Mouse (Mus musculus) heart, embryonic 16.5 days (tissue): ENCODE measurements around the gene Nubp2. TPM values are rescaled to one million over a fixed set of nuclear protein-coding genes. Genes with fewer than 3 reads are reported as not detected.

Experiments
- ATAC-seq: fragments of 200-750 bp; cut with Nextera tagmentation; replicated peaks from 2 replicates; pipeline ENCODE4 v1.8.0; 2017; ENCODE audit warnings: moderate number of reproducible peaks; ENCODE audit not compliant: insufficient read depth, low FRiP score; ENCODE audit errors: extremely low read depth
- H3K27ac ChIP-seq: fragments of 300-500 bp; sonication (generic); 2 replicates; pipeline ENCODE4 v1.5.1; 2014; ENCODE audit warnings: mild to moderate bottlenecking, low read length, control low read depth, moderate library complexity
- H3K27me3 ChIP-seq: fragments of 300-500 bp; sonication (generic); 2 replicates; pipeline ENCODE4 v1.6.1; 2014; ENCODE audit warnings: low read length, mixed read lengths; ENCODE audit not compliant: control insufficient read depth, insufficient read depth
- H3K36me3 ChIP-seq: fragments of 300-500 bp; sonication (generic); 2 replicates; pipeline ENCODE4 v1.6.1; 2014; ENCODE audit not compliant: control insufficient read depth, insufficient read depth
- H3K4me1 ChIP-seq: fragments of 300-500 bp; sonication (generic); 2 replicates; pipeline ENCODE4 v1.6.1; 2014; ENCODE audit warnings: low read length, mixed read lengths; ENCODE audit not compliant: control insufficient read depth, insufficient read depth
- H3K4me2 ChIP-seq: fragments of 300-500 bp; sonication (generic); 2 replicates; pipeline ENCODE4 v1.6.1; 2014; ENCODE audit warnings: low read depth, mild to moderate bottlenecking, control low read depth, low read length
- H3K4me3 ChIP-seq: fragments of 300-500 bp; sonication (generic); 2 replicates; pipeline ENCODE4 v1.5.1; 2014; ENCODE audit warnings: mild to moderate bottlenecking, control low read depth, low read length
- H3K9ac ChIP-seq: fragments of 300-500 bp; sonication (generic); 2 replicates; pipeline ENCODE4 v1.6.1; 2014; ENCODE audit warnings: low read length, control low read depth
- H3K9me3 ChIP-seq: fragments of 300-500 bp; sonication (generic); replicated peaks from 2 replicates; pipeline ENCODE4 v1.6.1; 2016; ENCODE audit warnings: low read length; ENCODE audit not compliant: control insufficient read depth
- WGBS: fragments of 180-500 bp; shearing (Covaris S2); extraction: QIAGEN DNeasy Blood & Tissue Kit; methylation state at CpG from one replicate; pipeline ENCODE4 v1.1.7; 2014; 5-methylcytosine and 5-hydroxymethylcytosine counted together
- polyA plus RNA-seq: library from polyadenylated mRNA; unstranded; fragments of >200 nt; fragmentation: Nextera tagmentation; extraction: Ambion mirVana; gene quantifications from 2 replicates; pipeline ENCODE4 v1.2.1, GENCODE M21; 2015

Nubp2 gene
- polyA plus RNA-seq, 1 experiment from 2014 or later: 38.3 TPM

DNA sequence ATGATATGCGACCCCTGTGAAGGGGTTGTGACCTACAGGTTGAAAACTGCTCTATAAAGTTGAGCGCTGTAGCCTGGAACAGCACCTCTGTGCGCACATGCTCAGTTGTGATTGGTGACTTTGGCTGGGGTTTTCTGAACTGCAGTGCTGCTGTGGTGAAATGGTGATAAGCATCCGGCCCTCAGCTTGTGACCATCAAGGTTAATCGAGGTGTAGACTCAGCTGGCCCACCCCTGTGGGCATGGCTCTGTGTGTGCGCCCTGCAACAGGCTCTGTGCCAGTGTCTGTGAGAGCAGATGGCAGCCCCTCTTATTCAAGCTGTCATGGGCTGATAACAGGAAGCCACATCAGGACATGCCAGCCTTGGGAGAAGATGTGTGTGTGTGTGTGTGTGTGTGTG lies 27.2 kb downstream of the Nubp2 start:
- H3K9me3 ChIP-seq: no peaks in the 10 kb centered on the region
- no peak overlapping the region for H3K27ac ChIP-seq
- H3K4me3 ChIP-seq: no peak overlapping the region
- no peak overlapping the region for H3K4me2 ChIP-seq
- 83% methylated on average over 6 of the region's 6 CpGs for WGBS
- no peak overlapping the region for H3K9ac ChIP-seq
- no peak for ATAC-seq
- H3K27me3 ChIP-seq: no peaks in the 10 kb centered on the region
- H3K36me3 ChIP-seq: peaks cover 21% of the 10 kb centered on the region
- H3K4me1 ChIP-seq: no peaks in the 10 kb centered on the region

DNA sequence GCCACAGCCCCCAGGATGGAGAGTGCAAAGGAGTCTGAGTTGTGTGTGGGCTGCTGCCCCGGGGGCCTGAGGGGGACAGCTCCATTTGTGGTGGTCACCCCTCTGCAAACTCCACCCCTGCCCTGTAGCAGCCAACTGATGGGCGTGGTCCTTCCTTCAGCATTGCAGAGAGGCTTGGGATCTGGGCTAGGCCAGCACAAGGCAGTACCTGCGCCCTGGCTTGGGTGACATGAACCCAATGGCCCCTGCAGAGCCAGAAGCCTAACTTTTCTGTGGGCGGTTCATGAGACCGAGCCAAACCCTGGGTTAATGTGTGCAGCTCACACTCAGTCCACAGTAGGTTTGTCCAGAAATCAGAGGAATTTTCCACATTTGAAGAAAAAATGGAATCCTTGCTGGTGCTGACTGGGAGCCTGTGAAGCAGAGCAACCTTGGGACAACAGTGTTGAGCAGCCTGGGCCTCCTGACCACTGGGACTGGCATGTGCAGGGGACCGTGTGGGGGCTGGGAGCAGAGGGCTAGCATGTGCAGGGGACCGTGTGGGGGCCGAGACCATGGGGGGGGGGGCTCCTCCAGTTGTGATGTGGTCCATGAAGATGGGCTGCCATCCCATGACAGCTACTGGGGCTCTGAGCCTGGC lies 28.2 kb downstream of the Nubp2 start:
- Histone ChIP-seq H3K4me3 (no peak overlapping the region), H3K27ac (no peak overlapping the region), H3K4me2 (no peak overlapping the region), H3K36me3 (peaks cover 24% of the 10 kb centered on the region), H3K9ac (no peak overlapping the region), H3K9me3 (no peaks in the 10 kb centered on the region), H3K4me1 (no peaks in the 10 kb centered on the region), H3K27me3 (no peaks in the 10 kb centered on the region)
- no peak for ATAC-seq
- WGBS: 86% methylated on average over 8 of the region's 8 CpGs

DNA sequence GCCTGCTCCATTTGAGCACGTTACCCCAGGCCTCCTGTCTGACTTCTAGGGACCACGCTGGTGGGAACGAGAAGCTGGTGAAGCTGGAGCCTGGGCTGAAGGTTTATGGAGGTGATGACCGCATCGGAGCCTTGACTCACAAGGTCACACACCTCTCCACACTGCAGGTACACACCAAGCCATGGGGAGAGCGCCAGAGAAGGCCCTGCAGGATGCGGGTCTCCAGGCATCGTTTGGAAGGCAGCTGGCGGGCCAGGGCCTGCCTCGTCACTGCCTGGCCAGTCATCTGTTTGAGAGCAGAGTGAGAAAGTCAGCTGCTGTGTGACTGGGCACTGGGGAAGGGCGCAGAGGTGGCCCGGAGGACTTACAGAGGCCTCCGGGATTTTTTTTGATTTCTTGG lies 29.6 kb downstream of the Nubp2 start:
- H3K9me3 ChIP-seq: no peaks in the 10 kb centered on the region
- 86% methylated on average over 13 of the region's 13 CpGs for WGBS
- no peak overlapping the region for H3K4me3 ChIP-seq
- H3K27ac ChIP-seq: no peak overlapping the region
- peaks cover 19% of the 10 kb centered on the region for H3K36me3 ChIP-seq
- no peaks in the 10 kb centered on the region for H3K27me3 ChIP-seq
- no peak overlapping the region for H3K4me2 ChIP-seq
- ATAC-seq: no peak
- no peaks in the 10 kb centered on the region for H3K4me1 ChIP-seq
- H3K9ac ChIP-seq: no peak overlapping the region

DNA sequence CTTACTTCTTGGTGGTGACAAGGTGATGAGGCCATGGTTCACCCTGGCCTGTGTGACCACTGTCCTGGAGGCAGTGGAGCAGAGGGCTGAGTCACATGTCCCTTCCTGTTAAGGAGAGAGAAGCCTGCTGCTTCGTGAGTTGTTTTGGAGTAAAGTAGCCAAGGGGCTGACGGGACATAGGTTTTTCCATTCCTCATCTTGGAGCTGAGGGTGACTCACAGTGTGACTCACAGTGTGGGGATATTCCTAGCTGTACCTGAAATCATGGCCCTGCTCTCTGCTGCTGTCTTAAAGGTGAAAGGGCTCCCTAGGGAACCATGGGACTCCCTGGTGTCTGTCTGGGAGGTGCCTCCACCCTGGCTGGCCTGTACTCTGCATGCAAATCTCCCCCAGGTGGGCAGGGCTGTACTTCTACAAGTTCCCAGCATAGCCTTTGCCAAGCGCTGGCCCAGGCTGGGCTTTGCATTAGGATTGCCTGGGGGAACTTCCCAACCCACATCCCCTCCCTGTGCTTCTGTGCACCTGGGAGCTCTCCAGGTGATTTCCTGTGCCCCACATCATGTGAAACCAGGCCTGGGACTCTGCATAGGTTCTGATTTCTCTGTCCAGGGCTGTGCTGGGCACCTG lies 30.2 kb downstream of the Nubp2 start:
- H3K9ac ChIP-seq: no peak overlapping the region
- no peaks in the 10 kb centered on the region; the same call in 1 of the 2 replicates for H3K27me3 ChIP-seq
- peaks cover 12% of the 10 kb centered on the region; the same call in 1 of the 2 replicates for H3K36me3 ChIP-seq
- no peak overlapping the region for H3K4me3 ChIP-seq
- H3K9me3 ChIP-seq: no peaks in the 10 kb centered on the region
- WGBS: 77% methylated on average over 3 of the region's 3 CpGs
- no peak overlapping the region for H3K27ac ChIP-seq
- no peak overlapping the region for H3K4me2 ChIP-seq
- no peak for ATAC-seq
- H3K4me1 ChIP-seq: peaks cover 6% of the 10 kb centered on the region; the same call in 1 of the 2 replicates

DNA sequence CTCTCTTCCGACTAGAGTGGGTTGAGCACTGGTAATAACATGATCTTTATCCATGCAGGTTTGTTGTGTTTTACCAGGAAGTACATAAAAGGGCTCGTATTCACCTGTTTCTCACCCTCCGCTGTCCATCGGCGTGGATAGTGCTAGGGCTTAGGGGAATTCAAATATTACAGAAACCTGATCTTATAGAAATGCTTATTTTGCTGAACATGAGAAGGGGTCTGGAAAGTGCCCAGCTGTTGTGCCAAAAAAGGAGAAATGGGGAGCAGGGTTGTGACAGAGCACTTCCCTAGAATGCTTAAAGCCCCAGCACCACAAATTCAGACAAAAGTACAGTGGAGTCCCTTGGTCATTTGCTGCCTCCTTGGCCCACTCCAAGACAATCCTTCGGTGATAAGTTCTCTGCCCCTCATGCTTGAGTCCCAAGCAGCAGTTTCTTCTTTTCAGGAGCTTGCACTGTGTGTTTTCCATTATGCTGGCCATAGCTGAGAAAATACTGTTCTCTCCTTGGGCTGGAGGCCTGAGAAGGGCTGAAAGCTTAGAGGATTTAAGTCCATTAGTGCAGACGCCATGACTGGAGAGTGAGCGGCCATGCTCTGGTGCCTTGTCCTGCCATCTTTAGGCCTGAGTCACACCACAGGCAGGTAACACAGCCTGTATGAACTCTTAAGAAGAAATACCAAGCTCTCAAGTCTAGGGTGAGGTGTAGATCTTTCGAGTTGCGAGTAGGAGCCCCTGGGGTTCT lies 34.6 kb downstream of the Nubp2 start:
- Histone ChIP-seq H3K4me3 (peak overlapping the region; percentile 84), H3K4me2 (peak overlapping the region; percentile 84), H3K9ac (peak overlapping the region; percentile 78; the same call in 1 of the 2 replicates), H3K36me3 (peaks cover 6% of the 10 kb centered on the region; the same call in 1 of the 2 replicates), H3K9me3 (no peaks in the 10 kb centered on the region), H3K27me3 (no peaks in the 10 kb centered on the region; the same call in 1 of the 2 replicates), H3K27ac (no peak overlapping the region), H3K4me1 (peaks cover 14% of the 10 kb centered on the region)
- 77% methylated on average over 10 of the region's 10 CpGs for WGBS
- ATAC-seq: no peak

DNA sequence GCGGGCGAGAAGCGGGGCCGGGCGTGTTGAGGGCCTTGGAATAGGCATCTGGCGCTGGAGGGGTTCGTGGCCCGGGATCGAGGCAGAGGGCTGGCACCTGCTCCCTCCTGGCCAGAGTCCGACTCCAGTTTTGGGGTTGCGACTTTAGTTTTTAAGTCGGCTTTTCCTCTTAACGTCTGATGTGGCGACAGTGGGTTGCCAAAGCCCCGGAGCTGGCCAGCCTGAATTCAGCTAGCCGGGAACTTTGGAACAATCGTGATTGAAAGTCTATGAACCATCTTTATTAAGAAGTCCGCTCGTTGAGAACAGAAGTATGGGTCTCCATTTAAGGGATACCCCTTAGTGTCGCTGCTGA lies 35.4 kb downstream of the Nubp2 start:
- Histone ChIP-seq H3K4me2 (peak overlapping the region; percentile 84), H3K36me3 (peaks cover 6% of the 10 kb centered on the region; the same call in 1 of the 2 replicates), H3K4me1 (peaks cover 14% of the 10 kb centered on the region), H3K9me3 (no peaks in the 10 kb centered on the region), H3K4me3 (peak overlapping the region; percentile 84), H3K9ac (peak overlapping the region; percentile 78), H3K27ac (peak overlapping the region; percentile 95), H3K27me3 (no peaks in the 10 kb centered on the region; the same call in 1 of the 2 replicates)
- no peak for ATAC-seq
- WGBS: 2% methylated on average over 20 of the region's 20 CpGs

DNA sequence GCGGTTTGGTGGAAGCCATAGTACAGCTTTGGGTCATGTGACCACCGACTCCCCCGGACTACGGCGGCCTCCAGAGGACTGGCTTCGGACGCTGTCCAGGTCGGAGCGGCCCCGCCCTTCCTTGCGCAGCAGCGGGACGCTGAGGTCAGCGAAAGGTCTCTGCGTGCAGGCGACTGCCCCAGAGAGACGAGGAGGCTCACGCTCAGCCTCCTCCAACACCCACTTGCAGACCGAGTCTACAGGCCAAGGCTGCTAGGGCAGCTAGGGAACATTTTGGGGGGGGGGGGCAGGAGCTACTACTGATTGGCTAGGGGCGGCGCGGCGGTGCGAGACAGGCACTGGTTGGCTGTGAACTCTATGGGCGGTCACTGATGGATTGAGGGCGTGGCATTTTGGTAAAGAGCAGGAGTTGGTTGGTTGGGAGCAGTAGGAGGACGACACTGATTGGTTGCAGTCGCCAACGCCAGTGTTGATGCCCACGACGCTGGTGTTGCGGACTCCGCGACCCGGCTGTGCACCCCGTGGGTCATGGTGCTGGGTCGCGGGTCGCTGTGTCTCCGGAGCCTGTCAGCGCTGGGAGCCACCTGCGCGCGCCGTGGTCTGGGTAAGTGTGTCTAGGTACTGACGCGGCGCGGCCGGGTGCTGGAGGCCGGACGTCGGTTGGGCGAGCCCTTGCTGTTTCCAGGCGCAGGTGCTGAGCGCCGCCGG lies 35.9 kb downstream of the Nubp2 start, which contains the start of gene Fahd1:
Fahd1 (minus strand) TSS at position 300 of the 708 bp plus-strand sequence.
- Histone ChIP-seq H3K9ac (peak within 1 kb of the TSS; percentile 83), H3K27ac (peak within 1 kb of the TSS; percentile 95), H3K4me1 (peaks cover 14% of the 10 kb centered on the region), H3K4me3 (peak within 1 kb of the TSS; percentile 84), H3K4me2 (peak within 1 kb of the TSS; percentile 84), H3K36me3 (peaks cover 6% of the 10 kb centered on the region; the same call in 1 of the 2 replicates), H3K9me3 (no peaks in the 10 kb centered on the region), H3K27me3 (no peaks in the 10 kb centered on the region; the same call in 1 of the 2 replicates)
- WGBS: under 1% methylated on average over 58 of the region's 58 CpGs
- ATAC-seq: peak; percentile 97

DNA sequence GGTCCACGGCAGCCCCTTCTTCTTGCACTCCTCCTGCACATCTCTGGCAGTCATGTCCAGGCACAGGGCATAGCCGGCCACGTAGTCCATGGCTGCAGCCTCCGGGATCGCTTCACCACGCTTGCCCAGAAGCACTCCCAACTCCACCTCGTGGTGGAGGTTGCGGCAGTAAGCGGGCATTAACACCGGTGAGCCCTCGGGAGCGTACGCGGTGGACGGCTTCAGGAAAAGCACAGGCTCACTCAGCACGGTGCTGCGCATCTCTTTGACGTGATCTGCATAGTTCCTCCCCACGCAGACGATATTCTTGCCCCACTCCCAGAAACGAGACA lies 36.5 kb downstream of the Nubp2 start:
- WGBS: under 1% methylated on average over 21 of the region's 21 CpGs
- Histone ChIP-seq H3K36me3 (peaks cover 6% of the 10 kb centered on the region; the same call in 1 of the 2 replicates), H3K27me3 (no peaks in the 10 kb centered on the region; the same call in 1 of the 2 replicates)

More for the DNA sequence above, 36.5 kb downstream of the Nubp2 start:
- Histone ChIP-seq H3K4me3 (peak overlapping the region; percentile 84), H3K4me1 (peaks cover 18% of the 10 kb centered on the region), H3K9ac (peak overlapping the region; percentile 83), H3K4me2 (peak overlapping the region; percentile 84), H3K9me3 (no peaks in the 10 kb centered on the region), H3K27ac (peak overlapping the region; percentile 95)
- ATAC-seq: peak; percentile 51
